Mouse (Mus musculus): ENCODE measurements at regions not wholly inside any gene's neighbourhood (a gene's known extent, or its start where the extent isn't known, plus 50 kb on each side); places are given as distances from the start of the nearest gene placed in this dataset.
A peak's percentile ranks its signal among the peaks of the same experiment; 100 is the strongest.

DNA sequence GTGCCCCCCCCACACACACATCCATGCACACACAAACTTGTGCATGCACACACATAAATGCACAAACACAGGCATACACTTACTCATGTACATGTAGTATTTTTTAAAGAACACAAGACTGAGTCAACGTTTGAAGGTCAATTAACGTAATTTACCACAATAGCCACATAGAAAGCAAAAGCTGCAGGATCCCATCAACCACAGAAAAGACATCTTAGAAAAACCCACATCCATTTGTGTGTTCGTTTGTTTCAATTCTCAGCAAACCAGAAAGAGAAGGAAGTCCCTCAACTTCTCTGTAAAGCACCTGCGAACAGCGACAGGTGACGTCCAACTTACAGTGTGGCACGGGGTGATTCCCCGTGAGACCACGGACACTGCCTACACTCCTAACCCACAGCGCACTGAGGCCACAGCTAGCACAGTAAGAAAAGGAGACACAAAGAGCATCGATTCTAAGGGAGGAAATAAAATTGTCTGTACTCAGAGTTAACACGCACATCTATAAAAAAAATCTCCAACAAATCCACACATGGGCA is 53.8 kb downstream of the Dio3 start:
- intact Hi-C loops (cut with DNase I): no loop called here
- Histone ChIP-seq H3K27ac (no peak overlapping the region), H3K4me3 (no peak overlapping the region)
- DNase-seq (ENCODE audit: extremely low spot score in 1 of 2, low spot score in 2 of 2): no peak
- no peak for TF ChIP-seq CTCF (IDR thresholded peaks at IDR 0.05)

DNA sequence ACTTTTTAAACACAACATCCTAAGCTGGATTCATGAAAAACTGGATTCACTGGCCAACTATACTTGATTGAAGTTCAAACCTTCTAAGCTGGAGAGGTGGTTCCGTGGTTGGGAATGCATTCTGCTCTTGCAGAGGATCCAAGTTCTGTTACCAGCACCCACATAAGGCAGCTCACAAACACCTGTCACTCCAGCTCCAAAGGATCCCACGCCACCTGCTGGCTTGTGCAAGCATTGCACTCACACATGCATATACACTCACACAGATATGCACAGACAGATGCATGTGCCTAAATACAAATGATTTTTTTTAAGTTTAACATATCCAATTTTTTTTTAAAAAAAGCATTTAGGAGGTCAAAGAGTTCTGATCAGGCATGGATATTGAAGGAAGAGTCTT is 55.7 kb downstream of the Dio3 start:
- no peak; the same call in 1 of the 2 replicates for TF ChIP-seq CTCF (IDR thresholded peaks at IDR 0.05)
- intact Hi-C loops (cut with DNase I): no loop called here
- Histone ChIP-seq H3K27ac (no peak overlapping the region), H3K4me3 (no peak overlapping the region)
- DNase-seq (ENCODE audit: extremely low spot score in 1 of 2, low spot score in 2 of 2): no peak

GRCm38 (mm10) chr12:110344280-110344827 is 65.5 kb downstream of the Dio3 start:
- no peak for TF ChIP-seq CTCF (IDR thresholded peaks at IDR 0.05)
- intact Hi-C loops (cut with DNase I): no loop called here
- Histone ChIP-seq H3K4me3 (no peak overlapping the region), H3K27ac (no peak overlapping the region)
- DNase-seq (ENCODE audit: extremely low spot score in 1 of 2, low spot score in 2 of 2): no peak

GRCm38 (mm10) chr12:110349621-110350020 is 70.8 kb downstream of the Dio3 start:
- DNase-seq (ENCODE audit: extremely low spot score in 1 of 2, low spot score in 2 of 2): no peak
- Histone ChIP-seq H3K27ac (no peak overlapping the region), H3K4me3 (no peak overlapping the region)
- TF ChIP-seq CTCF (IDR thresholded peaks at IDR 0.05): no peak
- intact Hi-C loops (cut with DNase I): no loop called here

- DNase-seq (ENCODE audit: extremely low spot score in 1 of 2, low spot score in 2 of 2): no peak
- Histone ChIP-seq H3K4me3 (no peak overlapping the region), H3K27ac (no peak overlapping the region)
- intact Hi-C loops (cut with DNase I): no loop called here
- TF ChIP-seq CTCF (IDR thresholded peaks at IDR 0.05): no peak
These were observed 77.0 kb downstream of the Dio3 start for GRCm38 (mm10) chr12:110355851-110356250.

GRCm38 (mm10) chr12:110367102-110367501 is 79.8 kb upstream of the Ppp2r5c start:
- TF ChIP-seq CTCF (IDR thresholded peaks at IDR 0.05): no peak; the same call in 1 of the 2 replicates
- Histone ChIP-seq H3K4me3 (no peak overlapping the region), H3K27ac (no peak overlapping the region)
- no peak for DNase-seq (ENCODE audit: extremely low spot score in 1 of 2, low spot score in 2 of 2)
- intact Hi-C loops (cut with DNase I): loop anchor here (10.0 kb wide), 1 partner anchor 362 kb away; no protein-coding TSS in a partner anchor

DNA sequence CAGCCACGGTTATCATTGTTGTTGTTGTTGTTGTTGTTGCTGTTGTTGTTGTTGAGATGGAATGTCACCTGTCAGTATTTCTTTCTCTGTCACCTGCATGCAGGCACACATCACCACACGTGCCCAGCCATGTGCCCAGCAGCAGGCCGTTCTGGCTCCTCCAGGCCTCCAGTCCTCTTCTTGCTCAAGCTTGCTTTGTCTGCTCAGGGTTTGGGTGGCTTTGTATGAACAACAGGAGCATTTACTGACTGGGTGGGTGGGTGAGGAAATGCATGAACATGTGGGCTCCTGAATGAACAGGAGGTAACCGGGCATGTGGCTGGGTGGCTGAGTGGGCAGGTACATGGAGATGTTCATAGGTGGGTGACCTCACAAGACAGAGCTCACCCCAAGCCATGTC is 79.1 kb upstream of the Ppp2r5c start:
- intact Hi-C loops (cut with DNase I): loop anchor here (10.0 kb wide), 1 partner anchor 363 kb away; no protein-coding TSS in a partner anchor
- no peak for TF ChIP-seq CTCF (IDR thresholded peaks at IDR 0.05)
- DNase-seq (ENCODE audit: extremely low spot score in 1 of 2, low spot score in 2 of 2): no peak
- Histone ChIP-seq H3K4me3 (no peak overlapping the region), H3K27ac (no peak overlapping the region)

DNA sequence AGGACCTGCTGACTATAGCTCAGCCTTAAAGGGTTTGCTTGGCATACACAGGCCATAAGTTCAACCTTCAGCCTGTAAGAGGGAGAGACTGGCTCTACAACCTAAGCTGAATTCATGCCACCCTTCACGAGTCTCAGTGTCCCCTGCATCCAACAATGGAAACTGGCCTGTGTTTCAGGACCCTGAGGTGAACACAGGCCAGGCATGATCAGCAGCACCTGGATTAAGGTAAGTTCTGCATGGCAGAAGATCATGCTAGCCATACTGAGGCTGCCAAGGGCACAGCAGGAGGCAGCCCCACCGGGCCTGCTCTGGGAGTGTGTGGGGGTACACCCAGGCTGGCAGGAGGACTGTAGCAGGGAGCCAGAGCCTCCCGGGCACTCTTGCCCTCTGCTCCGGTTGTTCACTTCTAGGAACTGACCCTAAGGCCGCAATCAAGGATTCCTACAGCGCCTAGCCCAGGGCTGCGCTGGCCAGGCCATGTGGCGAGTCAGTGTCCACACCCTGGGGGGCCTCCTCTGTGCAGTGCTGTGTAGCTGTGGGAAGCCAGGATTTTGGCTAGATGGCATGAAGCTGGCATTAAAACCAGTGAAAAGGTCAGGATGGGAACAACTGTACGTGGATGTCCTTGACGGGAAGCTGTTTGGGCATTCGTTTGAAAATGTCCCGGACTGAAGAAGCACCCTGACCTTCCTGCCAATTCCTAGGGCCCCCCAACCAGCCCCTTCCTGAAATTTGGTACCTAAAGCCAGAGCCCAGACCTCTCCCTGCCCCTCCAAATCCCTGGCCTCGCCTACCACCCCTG is 74.8 kb upstream of the Ppp2r5c start:
- Histone ChIP-seq H3K27ac (no peak overlapping the region), H3K4me3 (no peak overlapping the region)
- intact Hi-C loops (cut with DNase I): no loop called here
- no peak for TF ChIP-seq CTCF (IDR thresholded peaks at IDR 0.05)
- DNase-seq (ENCODE audit: extremely low spot score in 1 of 2, low spot score in 2 of 2): no peak

DNA sequence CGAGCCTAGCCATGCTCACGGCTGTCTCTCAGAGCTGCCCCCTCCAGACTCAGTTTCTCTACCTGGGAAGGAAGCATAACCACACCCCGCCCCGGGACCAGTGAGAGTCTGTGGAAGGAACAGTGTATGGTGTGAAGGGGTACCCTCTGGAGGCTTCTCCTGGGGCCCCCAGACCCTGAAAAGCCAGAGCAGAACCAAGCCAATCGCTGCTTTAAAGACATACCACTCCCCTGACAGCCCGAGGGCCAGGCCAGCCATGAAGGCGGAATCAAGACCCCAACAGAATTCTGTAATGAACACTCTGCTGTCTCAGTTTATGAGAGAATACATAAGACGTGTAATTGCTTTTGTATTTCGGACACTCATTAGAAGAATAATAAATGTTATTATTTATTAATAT is 73.9 kb upstream of the Ppp2r5c start:
- TF ChIP-seq CTCF (IDR thresholded peaks at IDR 0.05): no peak
- intact Hi-C loops (cut with DNase I): no loop called here
- Histone ChIP-seq H3K27ac (no peak overlapping the region), H3K4me3 (no peak overlapping the region)
- DNase-seq (ENCODE audit: extremely low spot score in 1 of 2, low spot score in 2 of 2): no peak

- intact Hi-C loops (cut with DNase I): no loop called here
- TF ChIP-seq CTCF (IDR thresholded peaks at IDR 0.05): peak; percentile 99
- peak; percentile 88 for DNase-seq (ENCODE audit: extremely low spot score in 1 of 2, low spot score in 2 of 2)
- H3K4me3 ChIP-seq: 0 out of 2 replicates have a peak overlapping the region, but pooled peaks have one; percentile 13
- no peak overlapping the region for H3K27ac ChIP-seq
These were observed 73.4 kb upstream of the Ppp2r5c start for GRCm38 (mm10) chr12:110373408-110374065.

GRCm38 (mm10) chr12:110375139-110375538 is 71.8 kb upstream of the Ppp2r5c start:
- no peak for DNase-seq (ENCODE audit: extremely low spot score in 1 of 2, low spot score in 2 of 2)
- intact Hi-C loops (cut with DNase I): loop anchor here (5.0 kb wide), 4 partner anchors 623 to 1473 kb away; no protein-coding TSS in a partner anchor
- no peak for TF ChIP-seq CTCF (IDR thresholded peaks at IDR 0.05)
- H3K4me3 ChIP-seq: no peak overlapping the region
- H3K27ac ChIP-seq: no peak overlapping the region

All from left cerebral cortex, adult 2 months (tissue).